ENCODE assay signal across 9 mouse cellular contexts in genomic region chr19:36696601-36697122, GRCm38 (mm10). TPM values are rescaled to one million over a fixed set of nuclear protein-coding genes. Genes with fewer than 3 reads are reported as not detected.
DNase-seq lines count a peak whose midpoint lies in the region; ATAC-seq and TF ChIP-seq lines count a peak whose summit lies in the region.
"Had no signal": no experiment of that assay in that cellular context is flagged by ENCODE, and none has a peak within 500 bp of the region (broad histone marks: within the 10 kb centered on the region; RNA-seq: fewer than 3 reads in every experiment).

No protein-coding gene starts in this region.

- peak; percentile 86 for ATAC-seq in hindbrain, embryonic 15.5 days (ENCODE audit: low FRiP score, low read depth)
- ATAC-seq in monocyte, adult 5-6 weeks (replicated peaks; ENCODE audit: insufficient number of reproducible peaks, low FRiP score, low TSS enrichment, poor library complexity, severe bottlenecking): no peak
- no peak for ATAC-seq in liver, postnatal 0 days

- peaks cover 14% of the 10 kb centered on the region; the same call in 1 of the 2 replicates for H3K4me1 ChIP-seq in embryonic facial prominence, embryonic 10.5 days
- H3K4me1 ChIP-seq in hindbrain, embryonic 15.5 days (replicated peaks): peaks cover 19% of the 10 kb centered on the region
- H3K4me1 ChIP-seq in liver, postnatal 0 days (ENCODE audit: insufficient read depth): peaks cover 4% of the 10 kb centered on the region

- no peak overlapping the region for H3K4me3 ChIP-seq in embryonic facial prominence, embryonic 10.5 days
- no peak overlapping the region for H3K4me3 ChIP-seq in hindbrain, embryonic 15.5 days
- no peak overlapping the region for H3K4me3 ChIP-seq in liver, postnatal 0 days (ENCODE audit: low read depth, low read length)
- H3K4me3 ChIP-seq: limb, embryonic 13.5 days had no signal

- no peak for TF ChIP-seq CTCF in liver, postnatal 0 days (IDR thresholded peaks at IDR 0.05; ENCODE audit: low read depth)

- peak; percentile 34 to 39 for DNase-seq in cerebellum, postnatal 10 days
- no peak for DNase-seq in cerebellum, adult 11 months
- peak; percentile 6 for DNase-seq in embryonic facial prominence, embryonic 10.5 days (ENCODE audit: low spot score)
- peak; percentile 41 to 77 for DNase-seq in lung, postnatal 4 days
- no peak for DNase-seq in adrenal gland, postnatal 25 days
- DNase-seq in liver, postnatal 0 days: no peak

- no peak overlapping the region for H3K4me2 ChIP-seq in hindbrain, embryonic 15.5 days
- H3K4me2 ChIP-seq in liver, postnatal 0 days (ENCODE audit: low read depth, low read length): no peak overlapping the region
- H3K4me2 ChIP-seq: limb, embryonic 13.5 days had no signal

- no peak for TF ChIP-seq EP300 in liver, postnatal 0 days (IDR thresholded peaks at IDR 0.05; ENCODE audit: low read depth)

- H3K27ac ChIP-seq in embryonic facial prominence, embryonic 10.5 days (replicated peaks): no peak overlapping the region; the same call in 1 of the 2 replicates
- H3K27ac ChIP-seq in hindbrain, embryonic 15.5 days (replicated peaks): peak overlapping the region; percentile 78
- no peak overlapping the region for H3K27ac ChIP-seq in liver, postnatal 0 days (ENCODE audit: low read depth)
- H3K27ac ChIP-seq: limb, embryonic 13.5 days had no signal

- WGBS in embryonic facial prominence, embryonic 10.5 days: 80% methylated on average over 7 of the region's 7 CpGs
- 47% methylated on average over 7 of the region's 7 CpGs for WGBS in hindbrain, embryonic 15.5 days
- WGBS in liver, postnatal 0 days (ENCODE audit: insufficient replicate concordance): 69% methylated on average over 7 of the region's 7 CpGs

- H3K9me3 ChIP-seq in embryonic facial prominence, embryonic 10.5 days: no peaks in the 10 kb centered on the region
- H3K9me3 ChIP-seq in hindbrain, embryonic 15.5 days: no peaks in the 10 kb centered on the region
- no peaks in the 10 kb centered on the region for H3K9me3 ChIP-seq in liver, postnatal 0 days (ENCODE audit: low read length)

- H3K9ac ChIP-seq in hindbrain, embryonic 15.5 days: no peak overlapping the region
- no peak overlapping the region for H3K9ac ChIP-seq in liver, postnatal 0 days (replicated peaks)
- H3K9ac ChIP-seq: limb, embryonic 13.5 days had no signal

- H3K36me3 ChIP-seq in embryonic facial prominence, embryonic 10.5 days (replicated peaks): no peaks in the 10 kb centered on the region
- H3K36me3 ChIP-seq in hindbrain, embryonic 15.5 days: no peaks in the 10 kb centered on the region
- H3K36me3 ChIP-seq in liver, postnatal 0 days (replicated peaks; ENCODE audit: insufficient read depth, low read length): no peaks in the 10 kb centered on the region
- H3K36me3 ChIP-seq: limb, embryonic 13.5 days had no signal

- no peaks in the 10 kb centered on the region for H3K27me3 ChIP-seq in embryonic facial prominence, embryonic 10.5 days (replicated peaks; ENCODE audit: low read depth, poor library complexity, severe bottlenecking)
- H3K27me3 ChIP-seq in hindbrain, embryonic 15.5 days: no peaks in the 10 kb centered on the region
- H3K27me3 ChIP-seq in liver, postnatal 0 days (ENCODE audit: insufficient read depth, low read length): no peaks in the 10 kb centered on the region
- H3K27me3 ChIP-seq: limb, embryonic 13.5 days had no signal

RNA-seq across cellular contexts. Expression of gene Ppp1r3c, which starts 39.8 kb away (rescaled TPM):
- polyA plus RNA-seq in embryonic facial prominence, embryonic 10.5 days (2016; fragmentation: Nextera tagmentation; extraction: Ambion mirVana): 1.8 and 2.2 TPM in 2 replicates
- polyA plus RNA-seq in hindbrain, embryonic 15.5 days (2015; fragmentation: Nextera tagmentation; extraction: Ambion mirVana): 23.2 and 25.6 TPM in 2 replicates
- total RNA-seq in adrenal gland, postnatal 25 days (2021): 11.1 and 18.4 TPM in 2 replicates
- total RNA-seq in monocyte, adult 5-6 weeks (2017): not detected in 3 replicates
- polyA plus RNA-seq in liver, postnatal 0 days (2015; fragmentation: Nextera tagmentation; extraction: Ambion mirVana): 11.3 and 12.0 TPM in 2 replicates

Comparison
In these comparisons a context has a peak if more than half of its experiments do, and no peak if none do; other contexts are left out.
1. DNase-seq: peak in cerebellum, postnatal 10 days (2 of 2), embryonic facial prominence, embryonic 10.5 days (single experiment) and lung, postnatal 4 days (2 of 2); none in cerebellum, adult 11 months (single experiment), adrenal gland, postnatal 25 days (single experiment) and liver, postnatal 0 days (single experiment).